Mouse (Mus musculus) hindbrain, embryonic 14.5 days (tissue): Measurements from ENCODE around the gene Rps6ka4. TPM values are rescaled to one million over a fixed set of nuclear protein-coding genes. Genes with fewer than 3 reads are reported as not detected.

Experiments
- ATAC-seq: fragments of 200-750 bp; cut with Nextera tagmentation; 2 replicates; pipeline ENCODE4 v1.8.0; 2017; ENCODE audit warnings: moderate number of reproducible peaks, mild to moderate bottlenecking, moderate TSS enrichment, moderate library complexity; ENCODE audit not compliant: low FRiP score
- DNase-seq: peaks from one replicate; pipeline ENCODE4 v3.0.0-alpha.2; 2015; ENCODE audit warnings: low spot score
- H3K27ac ChIP-seq: fragments of 300-500 bp; sonication (generic); 2 replicates; pipeline ENCODE4 v1.5.1; 2014; ENCODE audit warnings: mild to moderate bottlenecking, moderate library complexity
- H3K27me3 ChIP-seq: fragments of 300-500 bp; sonication (generic); 2 replicates; pipeline ENCODE4 v1.6.1; 2014; ENCODE audit warnings: mild to moderate bottlenecking, low read length, mixed read lengths; ENCODE audit not compliant: control insufficient read depth, insufficient read depth
- H3K36me3 ChIP-seq: fragments of 300-500 bp; sonication (generic); replicated peaks from 2 replicates; pipeline ENCODE4 v1.6.1; 2014; ENCODE audit not compliant: control insufficient read depth, insufficient read depth
- H3K4me1 ChIP-seq: fragments of 300-500 bp; sonication (generic); replicated peaks from 2 replicates; pipeline ENCODE4 v1.6.1; 2014; ENCODE audit warnings: antibody characterized with exemption, low read length, mixed read lengths; ENCODE audit not compliant: control insufficient read depth, insufficient read depth
- H3K4me2 ChIP-seq: fragments of 300-500 bp; sonication (generic); replicated peaks from 2 replicates; pipeline ENCODE4 v1.6.1; 2014; ENCODE audit warnings: mild to moderate bottlenecking, moderate library complexity
- H3K4me3 ChIP-seq: fragments of 300-500 bp; sonication (generic); replicated peaks from 2 replicates; pipeline ENCODE4 v1.5.1; 2014; ENCODE audit warnings: mild to moderate bottlenecking, low read length
- H3K9ac ChIP-seq: fragments of 300-500 bp; sonication (generic); 2 replicates; pipeline ENCODE4 v1.6.1; 2014
- H3K9me3 ChIP-seq: fragments of 300-500 bp; sonication (generic); 2 replicates; pipeline ENCODE4 v1.6.1; 2016; ENCODE audit warnings: low read length; ENCODE audit not compliant: control insufficient read depth
- WGBS: fragments of 180-500 bp; shearing (Covaris S2); extraction: QIAGEN DNeasy Blood & Tissue Kit; methylation state at CpG from one replicate; pipeline ENCODE4 v1.1.7; 2014; 5-methylcytosine and 5-hydroxymethylcytosine counted together
- polyA plus RNA-seq: library from polyadenylated mRNA; unstranded; fragments of >200 nt; fragmentation: Nextera tagmentation; extraction: Ambion mirVana; gene quantifications from 2 replicates; pipeline ENCODE4 v1.2.1, GENCODE M21; 2014

Rps6ka4 gene
- 10.6 and 11.1 TPM in 2 replicates for polyA plus RNA-seq

DNA sequence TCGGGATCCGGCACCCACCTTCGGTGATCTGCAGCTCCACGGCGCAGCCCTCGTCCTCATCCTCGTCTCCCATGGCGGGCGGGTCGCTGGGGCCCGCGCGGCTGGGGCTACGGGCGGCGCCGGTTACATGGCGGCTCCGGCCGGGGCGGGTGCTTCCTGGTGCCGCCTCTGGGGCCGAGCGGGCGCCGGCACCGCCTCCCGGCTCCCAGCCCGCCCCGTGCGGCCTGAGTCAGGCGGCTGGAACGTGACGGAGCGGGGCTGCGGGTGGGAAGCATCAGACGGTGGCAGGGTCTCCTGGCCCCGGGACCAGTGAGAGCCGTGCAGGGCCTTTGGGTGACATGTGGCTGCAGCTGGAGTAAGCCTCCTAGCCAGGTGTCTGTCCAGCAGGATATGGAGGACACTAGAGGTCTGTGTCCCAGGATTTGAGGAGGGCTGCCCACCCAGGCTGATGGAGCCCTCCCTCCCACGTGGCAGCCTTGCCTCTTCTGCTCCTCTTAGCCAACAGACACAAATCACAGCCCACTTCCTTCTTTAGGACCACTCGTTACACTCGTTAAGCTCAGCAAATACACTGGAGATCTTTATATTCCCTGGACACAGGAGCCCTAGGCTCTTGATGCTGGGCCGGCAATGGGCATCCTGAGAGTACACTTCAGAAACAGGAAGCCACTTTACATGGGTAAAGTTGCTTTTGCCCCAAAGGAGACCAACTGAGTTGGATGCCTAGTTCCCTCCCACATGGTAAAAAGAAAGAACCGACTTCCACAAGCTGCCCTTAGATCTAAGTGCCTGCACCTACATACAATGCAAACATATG lies at the start of gene Rps6ka4:
Rps6ka4 (minus strand) TSS at position 162 of the 817 bp plus-strand sequence.
- H3K9me3 ChIP-seq: no peaks in the 10 kb centered on the region
- 0 out of 2 replicates have a peak, but pooled peaks cover 11% of the 10 kb centered on the region for H3K4me1 ChIP-seq
- H3K4me2 ChIP-seq: peak within 1 kb of the TSS; percentile 85
- H3K27ac ChIP-seq: no peak within 1 kb of the TSS
- peak within 1 kb of the TSS; percentile 55 for H3K4me3 ChIP-seq
- DNase-seq (peak; percentile 56), ATAC-seq (peak; percentile 72)
- peak within 1 kb of the TSS; percentile 63 for H3K9ac ChIP-seq
- H3K27me3 ChIP-seq: peaks cover 42% of the 10 kb centered on the region
- 2% methylated on average over 44 of the region's 44 CpGs for WGBS
- no peaks in the 10 kb centered on the region for H3K36me3 ChIP-seq

DNA sequence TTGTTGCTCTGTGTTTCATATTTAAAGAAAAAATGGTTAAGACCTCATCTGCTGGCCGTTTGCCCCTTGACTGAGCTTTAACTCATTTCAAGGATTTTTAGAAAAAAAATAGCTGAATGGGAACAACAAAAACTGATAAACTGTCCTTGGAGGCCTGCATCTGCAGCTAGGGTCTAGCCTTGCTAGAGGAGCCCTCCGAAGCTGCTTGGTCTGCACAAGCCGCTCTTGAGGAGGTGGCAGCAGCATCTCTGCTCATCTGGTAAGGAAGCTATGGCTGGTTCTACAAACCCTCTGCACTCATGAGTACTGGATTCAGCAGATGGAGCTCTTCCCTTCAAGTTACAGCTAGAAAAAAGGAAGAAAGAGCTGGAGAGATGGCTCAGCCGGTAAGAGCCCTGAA lies 37.5 kb upstream of the Rps6ka4 start:
- H3K4me1 ChIP-seq: no peaks in the 10 kb centered on the region
- H3K9me3 ChIP-seq: peaks cover 15% of the 10 kb centered on the region
- no peak overlapping the region for H3K4me3 ChIP-seq
- H3K4me2 ChIP-seq: no peak overlapping the region
- H3K9ac ChIP-seq: no peak overlapping the region
- H3K27me3 ChIP-seq: no peaks in the 10 kb centered on the region
- ATAC-seq: no peak
- DNase-seq: no peak
- no peak overlapping the region for H3K27ac ChIP-seq
- 91% methylated on average over 4 of the region's 4 CpGs for WGBS
- H3K36me3 ChIP-seq: no peaks in the 10 kb centered on the region

DNA sequence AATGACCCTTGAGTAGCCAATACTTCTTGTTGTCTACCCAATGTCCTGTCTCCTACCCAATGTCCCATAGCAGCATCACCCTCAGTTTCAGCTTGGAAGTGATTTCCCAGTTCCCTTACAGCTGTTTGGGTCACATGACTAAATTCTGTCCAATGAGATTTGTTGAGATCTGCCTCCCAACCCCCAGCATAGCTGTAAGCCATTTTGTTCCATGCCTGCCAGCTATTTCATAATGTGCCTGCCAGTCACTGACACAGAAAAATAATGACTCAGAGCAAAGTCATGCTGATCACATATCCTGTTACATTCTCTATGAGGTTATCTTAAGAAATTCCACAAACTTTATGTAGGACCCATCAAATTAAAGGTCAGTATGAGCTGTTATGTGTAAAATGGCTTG lies 36.4 kb upstream of the Rps6ka4 start:
- no peak overlapping the region for H3K4me2 ChIP-seq
- H3K9me3 ChIP-seq: peaks cover 15% of the 10 kb centered on the region
- H3K27me3 ChIP-seq: no peaks in the 10 kb centered on the region
- no peaks in the 10 kb centered on the region for H3K36me3 ChIP-seq
- H3K27ac ChIP-seq: no peak overlapping the region
- no peak overlapping the region for H3K9ac ChIP-seq
- ATAC-seq (no peak), DNase-seq (no peak)
- H3K4me3 ChIP-seq: no peak overlapping the region
- H3K4me1 ChIP-seq: no peaks in the 10 kb centered on the region

DNA sequence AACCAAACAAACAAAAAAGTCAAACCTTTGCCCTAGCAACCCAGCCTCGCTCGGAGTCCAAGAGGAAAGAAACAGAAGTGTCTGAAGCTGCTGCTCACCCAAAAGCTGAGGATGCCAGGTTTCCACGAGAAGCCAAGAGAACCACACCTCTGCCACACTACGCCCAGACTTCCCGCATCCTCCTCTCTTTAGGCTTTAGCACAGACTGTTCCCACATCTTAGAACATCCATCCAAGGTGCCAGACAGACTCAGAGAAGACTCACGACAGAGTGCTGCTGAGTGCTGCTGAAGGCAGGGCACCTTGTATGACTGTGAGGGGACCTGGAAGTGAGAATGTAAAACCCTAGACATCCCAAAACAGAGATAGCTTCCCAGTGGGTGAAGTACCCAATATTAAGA lies 35.4 kb upstream of the Rps6ka4 start:
- H3K27me3 ChIP-seq: no peaks in the 10 kb centered on the region
- no peak overlapping the region for H3K4me3 ChIP-seq
- ATAC-seq (no peak), DNase-seq (no peak)
- no peak overlapping the region for H3K4me2 ChIP-seq
- no peaks in the 10 kb centered on the region for H3K4me1 ChIP-seq
- H3K9ac ChIP-seq: no peak overlapping the region
- H3K27ac ChIP-seq: no peak overlapping the region
- H3K9me3 ChIP-seq: peaks cover 12% of the 10 kb centered on the region
- H3K36me3 ChIP-seq: no peaks in the 10 kb centered on the region
- 89% methylated on average over 6 of the region's 6 CpGs for WGBS

DNA sequence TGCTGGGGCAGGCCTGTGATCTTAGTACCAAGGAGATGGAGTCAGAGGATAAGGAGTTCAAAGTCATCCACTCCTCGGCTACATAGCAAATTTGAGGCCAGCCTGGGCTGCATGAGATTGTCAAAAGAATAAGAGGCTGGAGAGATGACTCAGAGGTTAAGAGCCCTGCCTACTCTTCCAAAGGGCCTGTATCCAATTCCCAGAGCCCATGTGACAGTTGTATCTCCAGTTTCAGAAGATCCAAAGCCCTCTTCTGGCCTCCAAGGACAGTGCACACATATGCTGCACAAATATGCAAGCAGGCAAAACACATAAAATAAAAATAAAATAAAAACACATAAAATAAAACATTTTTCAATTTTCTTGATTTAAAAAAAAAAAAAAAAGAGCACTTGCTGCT lies 33.8 kb upstream of the Rps6ka4 start:
- no peak for DNase-seq
- no peaks in the 10 kb centered on the region for H3K4me1 ChIP-seq
- ATAC-seq: no peak
- peaks cover 3% of the 10 kb centered on the region; the same call in 1 of the 2 replicates for H3K9me3 ChIP-seq
- 97% methylated on average over 1 of the region's 1 CpGs for WGBS
- H3K27me3 ChIP-seq: no peaks in the 10 kb centered on the region
- H3K27ac ChIP-seq: no peak overlapping the region
- H3K36me3 ChIP-seq: no peaks in the 10 kb centered on the region
- no peak overlapping the region for H3K4me3 ChIP-seq
- H3K4me2 ChIP-seq: no peak overlapping the region
- H3K9ac ChIP-seq: no peak overlapping the region

DNA sequence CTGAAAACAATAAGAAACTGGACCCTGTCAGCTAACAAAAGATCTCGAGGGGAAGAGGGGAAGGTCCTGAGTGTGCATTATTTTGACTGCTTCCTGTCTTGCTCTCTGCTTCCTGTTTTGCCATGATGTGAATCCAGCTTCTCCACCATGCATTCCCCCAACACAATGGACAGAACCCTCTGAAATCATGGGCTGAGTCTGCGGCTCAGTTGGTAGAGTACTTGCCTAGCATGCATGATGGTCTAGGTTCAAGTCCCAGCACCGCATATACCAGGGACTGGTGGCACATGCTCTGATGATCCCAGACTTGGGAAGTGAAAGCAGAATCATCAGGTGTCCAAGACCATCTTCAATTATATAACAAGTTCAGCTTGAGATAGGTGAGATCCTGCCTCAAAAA lies 32.3 kb upstream of the Rps6ka4 start:
- H3K9ac ChIP-seq: no peak overlapping the region
- ATAC-seq: no peak
- H3K9me3 ChIP-seq: no peaks in the 10 kb centered on the region
- no peak overlapping the region for H3K4me2 ChIP-seq
- no peak overlapping the region for H3K4me3 ChIP-seq
- H3K36me3 ChIP-seq: no peaks in the 10 kb centered on the region
- no peaks in the 10 kb centered on the region for H3K4me1 ChIP-seq
- no peaks in the 10 kb centered on the region for H3K27me3 ChIP-seq
- DNase-seq: no peak
- 76% methylated on average over 3 of the region's 3 CpGs for WGBS
- no peak overlapping the region for H3K27ac ChIP-seq

DNA sequence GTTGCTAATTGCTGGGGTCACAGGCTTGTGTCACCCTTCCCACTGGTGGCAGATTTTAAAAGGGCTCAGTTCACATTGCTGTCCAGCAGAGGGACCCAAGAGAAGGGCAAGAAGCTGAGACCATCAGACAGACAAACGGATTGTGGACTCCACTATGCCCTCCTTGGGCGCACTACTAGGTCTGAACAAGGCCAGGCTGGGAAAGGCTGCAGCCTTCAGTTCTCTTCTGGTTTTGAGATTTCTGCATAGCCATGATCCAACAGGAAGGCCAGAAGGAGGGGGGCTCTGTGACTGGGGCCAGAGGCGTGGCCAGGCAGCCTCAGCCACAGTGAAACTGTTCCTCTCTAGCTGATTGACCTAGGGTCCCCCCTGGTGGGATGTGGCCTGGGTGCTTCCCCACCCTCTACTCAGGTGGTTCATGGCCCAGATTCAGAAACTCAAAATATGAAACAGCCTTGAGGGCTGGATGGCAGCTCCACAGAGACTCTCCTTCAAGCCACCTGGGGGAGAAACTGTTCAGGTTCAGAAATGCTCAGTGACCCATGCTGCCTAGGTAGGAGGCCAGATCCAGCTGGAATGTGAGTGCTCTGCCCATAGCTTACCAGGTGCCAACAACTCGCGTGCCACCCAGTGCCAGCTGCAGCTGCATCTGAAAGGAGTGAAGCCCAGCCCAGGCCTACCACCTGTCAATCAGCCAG lies 31.3 kb upstream of the Rps6ka4 start:
- no peak for DNase-seq
- ATAC-seq: no peak
- no peak overlapping the region for H3K4me2 ChIP-seq

DNA sequence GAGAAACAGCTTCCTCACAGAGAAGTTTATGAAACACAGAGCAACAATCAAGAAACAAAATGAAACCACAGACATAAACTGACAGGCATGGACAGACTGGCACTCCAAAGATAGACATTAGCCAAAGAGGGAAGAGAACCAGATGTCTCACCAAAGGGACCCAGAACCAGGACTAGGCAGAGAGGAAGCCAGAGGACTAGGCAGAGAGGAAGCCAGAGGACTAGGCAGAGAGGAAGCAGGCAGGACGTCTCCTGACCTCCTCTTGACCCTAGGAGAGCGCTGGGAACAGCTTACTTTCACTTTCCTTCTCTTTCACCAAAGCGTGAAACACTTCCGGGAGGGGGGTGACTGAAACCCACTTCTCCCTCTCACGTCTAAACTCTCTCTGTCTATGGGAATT lies 28.9 kb upstream of the Rps6ka4 start:
- Histone ChIP-seq H3K27ac (no peak overlapping the region), H3K27me3 (no peaks in the 10 kb centered on the region), H3K4me2 (no peak overlapping the region), H3K36me3 (no peaks in the 10 kb centered on the region), H3K4me1 (no peaks in the 10 kb centered on the region), H3K9me3 (no peaks in the 10 kb centered on the region), H3K4me3 (no peak overlapping the region), H3K9ac (no peak overlapping the region)
- ATAC-seq: no peak
- 6% methylated on average over 5 of the region's 5 CpGs for WGBS
- DNase-seq: no peak

More for the DNA sequence above, 31.3 kb upstream of the Rps6ka4 start:
- H3K36me3 ChIP-seq: no peaks in the 10 kb centered on the region
- H3K9me3 ChIP-seq: no peaks in the 10 kb centered on the region
- 65% methylated on average over 5 of the region's 5 CpGs for WGBS
- no peak overlapping the region for H3K9ac ChIP-seq
- no peaks in the 10 kb centered on the region for H3K27me3 ChIP-seq
- no peak overlapping the region for H3K4me3 ChIP-seq
- no peaks in the 10 kb centered on the region for H3K4me1 ChIP-seq
- H3K27ac ChIP-seq: no peak overlapping the region

DNA sequence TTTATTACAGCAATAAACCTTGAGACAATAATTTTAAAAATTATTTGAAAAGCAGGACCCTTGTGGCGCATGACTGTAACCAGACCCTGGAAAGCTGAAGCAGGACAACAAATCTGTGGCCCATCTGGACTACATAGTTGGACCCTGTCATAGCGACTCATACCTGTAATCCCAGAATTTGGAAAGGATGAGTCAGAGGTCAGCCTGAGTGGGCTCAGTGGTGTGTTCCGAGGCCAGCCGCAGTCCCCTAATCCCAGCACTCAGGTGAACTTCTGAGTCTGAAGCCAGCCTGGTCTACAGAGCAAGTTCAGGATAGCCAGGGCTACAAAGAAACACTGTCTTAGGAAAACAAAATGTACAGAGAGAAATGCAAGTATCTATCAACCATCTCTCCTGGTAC lies 21.0 kb upstream of the Rps6ka4 start:
- no peak for ATAC-seq
- Histone ChIP-seq H3K27ac (no peak overlapping the region), H3K4me1 (no peaks in the 10 kb centered on the region), H3K36me3 (no peaks in the 10 kb centered on the region), H3K4me2 (no peak overlapping the region), H3K27me3 (no peaks in the 10 kb centered on the region), H3K4me3 (no peak overlapping the region), H3K9me3 (no peaks in the 10 kb centered on the region), H3K9ac (no peak overlapping the region)
- no peak for DNase-seq
- 94% methylated on average over 4 of the region's 4 CpGs for WGBS
